Mouse (Mus musculus) lung, postnatal 0 days (tissue): ENCODE data around the gene Kcnd3. TPM values are rescaled to one million over a fixed set of nuclear protein-coding genes. Genes with fewer than 3 reads are reported as not detected.

Experiments used
- ATAC-seq: fragments of 200-750 bp; cut with Nextera tagmentation; 2 replicates; pipeline ENCODE4 v1.8.0; 2017; ENCODE audit warnings: moderate library complexity
- DNase-seq: peaks from one replicate; pipeline ENCODE4 v3.0.0-alpha.2; 2016; ENCODE audit warnings: low spot score
- H3K27ac ChIP-seq: fragments of 300-500 bp; sonication (generic); 2 replicates; pipeline ENCODE4 v1.5.1; 2014; ENCODE audit warnings: antibody characterized with exemption, mild to moderate bottlenecking, low read length, mixed read lengths
- H3K27me3 ChIP-seq: fragments of 300-500 bp; sonication (generic); replicated peaks from 2 replicates; pipeline ENCODE4 v1.6.1; 2014; ENCODE audit warnings: low read length, mixed read lengths; ENCODE audit not compliant: insufficient read depth
- H3K36me3 ChIP-seq: fragments of 300-500 bp; sonication (generic); 2 replicates; pipeline ENCODE4 v1.6.1; 2014; ENCODE audit warnings: low read length, mixed read lengths; ENCODE audit not compliant: insufficient read depth
- H3K4me1 ChIP-seq: fragments of 300-500 bp; sonication (generic); 2 replicates; pipeline ENCODE4 v1.6.1; 2014; ENCODE audit warnings: antibody characterized with exemption, low read depth, low read length, mixed read lengths; ENCODE audit not compliant: insufficient read depth
- H3K4me2 ChIP-seq: fragments of 300-500 bp; sonication (generic); replicated peaks from 2 replicates; pipeline ENCODE4 v1.6.1; 2014; ENCODE audit warnings: low read depth, mild to moderate bottlenecking, low read length, moderate library complexity, mixed read lengths
- H3K4me3 ChIP-seq: fragments of 300-500 bp; sonication (generic); 2 replicates; pipeline ENCODE4 v1.5.1; 2014; ENCODE audit warnings: low read depth, low read length
- H3K9ac ChIP-seq: fragments of 300-500 bp; sonication (generic); replicated peaks from 2 replicates; pipeline ENCODE4 v1.6.1; 2014; ENCODE audit warnings: low read depth, mild to moderate bottlenecking
- H3K9me3 ChIP-seq: fragments of 300-500 bp; sonication (generic); 2 replicates; pipeline ENCODE4 v1.6.1; 2016; ENCODE audit warnings: low read length, mixed read lengths
- CTCF ChIP-seq: IDR thresholded peaks from 2 replicates; pipeline ENCODE4 v1.5.1; 2016; ENCODE audit warnings: antibody characterized with exemption, mild to moderate bottlenecking
- EP300 ChIP-seq: IDR thresholded peaks from 2 replicates; pipeline ENCODE4 v1.6.1; 2016; ENCODE audit warnings: antibody characterized with exemption, mild to moderate bottlenecking, control low read depth
- WGBS: fragments of 180-500 bp; shearing (Covaris S2); extraction: QIAGEN DNeasy Blood & Tissue Kit; methylation state at CpG from one replicate; pipeline ENCODE4 v1.1.7; 2014; 5-methylcytosine and 5-hydroxymethylcytosine counted together
- polyA plus RNA-seq: library from polyadenylated mRNA; unstranded; fragments of >200 nt; fragmentation: Nextera tagmentation; extraction: Ambion mirVana; gene quantifications from 2 replicates; pipeline ENCODE4 v1.2.1, GENCODE M21; 2015

Kcnd3 gene
- polyA plus RNA-seq, 1 experiment from 2014 or later, result 0.13 TPM

GRCm38 (mm10) chr3:105528860-105529259 lies 76.7 kb downstream of the Kcnd3 start:
- Histone ChIP-seq H3K9ac (no peak overlapping the region), H3K36me3 (no peaks in the 10 kb centered on the region), H3K27me3 (no peaks in the 10 kb centered on the region), H3K4me1 (no peaks in the 10 kb centered on the region), H3K27ac (no peak overlapping the region), H3K4me2 (no peak overlapping the region), H3K4me3 (no peak overlapping the region), H3K9me3 (no peaks in the 10 kb centered on the region)
- no peak for DNase-seq
- TF ChIP-seq EP300, result no peak
- no peak for TF ChIP-seq CTCF
- ATAC-seq, result no peak
- 73% methylated on average over 8 of the region's 8 CpGs for WGBS

- Histone ChIP-seq H3K9ac (no peak overlapping the region), H3K27ac (no peak overlapping the region), H3K9me3 (no peaks in the 10 kb centered on the region), H3K4me2 (no peak overlapping the region), H3K4me3 (no peak overlapping the region), H3K4me1 (no peaks in the 10 kb centered on the region), H3K36me3 (no peaks in the 10 kb centered on the region), H3K27me3 (no peaks in the 10 kb centered on the region)
- TF ChIP-seq CTCF (no peak), EP300 (no peak)
- WGBS, result 29% methylated on average over 5 of the region's 5 CpGs
- ATAC-seq, result no peak
- no peak for DNase-seq
These were observed 77.6 kb downstream of the Kcnd3 start for GRCm38 (mm10) chr3:105529700-105530099.

GRCm38 (mm10) chr3:105530363-105531130 lies 78.4 kb downstream of the Kcnd3 start:
- no peak overlapping the region for H3K27ac ChIP-seq
- no peak overlapping the region for H3K9ac ChIP-seq
- H3K36me3 ChIP-seq, result no peaks in the 10 kb centered on the region
- H3K4me2 ChIP-seq, result no peak overlapping the region
- H3K9me3 ChIP-seq, result no peaks in the 10 kb centered on the region
- no peak for ATAC-seq
- no peaks in the 10 kb centered on the region for H3K4me1 ChIP-seq
- H3K27me3 ChIP-seq, result no peaks in the 10 kb centered on the region
- 28% methylated on average over 11 of the region's 11 CpGs for whole genome bisulfite sequencing
- H3K4me3 ChIP-seq, result no peak overlapping the region
- peak; percentile 13 for DNase-seq
- no peak for TF ChIP-seq EP300
- no peak for TF ChIP-seq CTCF

GRCm38 (mm10) chr3:105538406-105538805 lies 86.3 kb downstream of the Kcnd3 start:
- no peak for ATAC-seq
- Histone ChIP-seq H3K36me3 (no peaks in the 10 kb centered on the region), H3K4me1 (no peaks in the 10 kb centered on the region), H3K9ac (no peak overlapping the region), H3K4me2 (no peak overlapping the region), H3K4me3 (no peak overlapping the region), H3K9me3 (no peaks in the 10 kb centered on the region), H3K27me3 (no peaks in the 10 kb centered on the region), H3K27ac (no peak overlapping the region)
- DNase-seq, result no peak
- TF ChIP-seq CTCF (no peak), EP300 (no peak)
- WGBS, result 49% methylated on average over 6 of the region's 6 CpGs

DNA sequence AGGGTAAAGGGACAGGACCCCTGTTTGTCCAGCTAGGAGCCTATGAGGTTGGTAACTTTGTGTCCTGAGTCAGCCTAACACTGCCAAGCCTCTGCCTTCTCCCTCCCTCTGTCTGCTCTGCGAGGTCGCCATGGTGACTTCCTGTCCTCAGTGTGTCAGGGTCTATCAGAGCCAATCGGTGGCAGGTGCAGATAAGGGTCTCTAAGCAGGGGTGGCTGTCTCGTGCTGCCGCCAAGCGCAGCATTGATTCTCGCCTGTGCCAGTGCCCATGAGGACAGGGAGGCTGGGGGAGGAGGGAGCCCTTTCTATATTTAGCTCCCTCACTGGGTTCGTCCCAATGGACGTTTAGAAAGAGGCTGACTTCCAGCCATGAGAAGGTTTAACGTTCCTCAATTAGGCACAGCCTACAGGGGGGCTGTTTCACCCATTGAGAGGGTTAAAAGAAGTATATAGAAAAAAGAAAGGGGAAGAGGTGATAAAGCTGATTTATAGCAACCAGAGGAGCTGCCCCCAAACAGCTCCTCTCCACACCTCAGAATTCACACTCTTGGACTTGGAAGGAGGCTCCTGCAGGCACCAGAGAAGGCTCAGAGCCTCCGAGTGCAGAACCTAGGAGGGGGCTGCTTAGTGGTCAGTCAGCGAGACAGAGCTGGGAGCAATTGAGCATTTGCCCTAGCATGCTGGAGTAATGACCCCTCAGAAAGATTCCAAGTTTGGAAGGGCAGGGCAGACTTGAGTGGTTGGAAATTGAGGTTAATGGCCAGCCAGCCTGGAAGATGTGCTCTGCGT lies 86.9 kb downstream of the Kcnd3 start:
- ATAC-seq (no peak), DNase-seq (no peak)
- H3K9ac ChIP-seq, result no peak overlapping the region
- H3K4me3 ChIP-seq, result no peak overlapping the region
- no peaks in the 10 kb centered on the region for H3K4me1 ChIP-seq
- H3K36me3 ChIP-seq, result no peaks in the 10 kb centered on the region
- 14% methylated on average over 13 of the region's 13 CpGs for WGBS
- TF ChIP-seq EP300 (no peak), CTCF (no peak)
- no peaks in the 10 kb centered on the region for H3K9me3 ChIP-seq
- H3K27ac ChIP-seq, result no peak overlapping the region
- no peak overlapping the region for H3K4me2 ChIP-seq
- no peaks in the 10 kb centered on the region for H3K27me3 ChIP-seq

DNA sequence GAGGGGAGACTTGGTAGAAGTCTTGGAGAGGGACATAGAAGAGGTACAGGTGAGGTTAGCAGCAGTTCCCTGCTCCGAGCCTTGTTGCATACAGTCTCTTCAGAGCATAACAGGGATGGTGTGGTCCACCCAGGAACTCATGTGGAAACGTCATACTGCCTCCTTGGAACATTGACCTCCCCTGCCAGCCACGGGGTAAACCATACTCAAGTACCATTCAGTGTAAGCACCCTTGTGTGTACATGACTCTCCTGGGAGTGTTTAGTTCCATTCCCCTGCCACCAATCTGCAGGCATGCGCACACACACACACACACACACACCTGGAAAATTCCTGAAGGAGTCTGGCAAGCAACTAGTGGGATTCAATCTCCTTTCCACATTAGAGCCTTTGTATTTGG lies 90.6 kb downstream of the Kcnd3 start:
- Histone ChIP-seq H3K9me3 (no peaks in the 10 kb centered on the region), H3K4me3 (no peak overlapping the region), H3K9ac (no peak overlapping the region), H3K27ac (no peak overlapping the region), H3K4me2 (no peak overlapping the region), H3K27me3 (no peaks in the 10 kb centered on the region), H3K4me1 (no peaks in the 10 kb centered on the region), H3K36me3 (no peaks in the 10 kb centered on the region)
- WGBS, result 51% methylated on average over 4 of the region's 4 CpGs
- TF ChIP-seq CTCF, result no peak
- TF ChIP-seq EP300, result no peak
- ATAC-seq, result peak; percentile 94
- DNase-seq, result peak; percentile 82
